Mouse (Mus musculus) c-Kit-negative CD71-positive TER-119-positive erythroid progenitor cells, embryonic 14.5 days (primary cell): Measurements from ENCODE around the gene E030018B13Rik.

Experiments used
- DNase-seq: peaks from one replicate; pipeline ENCODE4 v3.0.0-alpha.2; 2013; ENCODE audit warnings: low read depth, low spot score

E030018B13Rik gene

GRCm38 (mm10) chr7:63964121-63964520 is 47.5 kb downstream of the E030018B13Rik start:
- DNase-seq = no peak

GRCm38 (mm10) chr7:63965135-63965534 is 48.5 kb downstream of the E030018B13Rik start:
- no peak for DNase-seq

- no peak for DNase-seq
Observed at GRCm38 (mm10) chr7:63965635-63966418, 49.2 kb downstream of the E030018B13Rik start.

- DNase-seq = no peak
Observed at GRCm38 (mm10) chr7:63969941-63970340, 53.3 kb downstream of the E030018B13Rik start.
